Mouse (Mus musculus) olfactory bulb, adult 2 months (tissue): Measurements from ENCODE around the gene Gm4737.

Source experiments
- CTCF ChIP-seq: fragments of 200-500 bp; IDR thresholded peaks from 2 replicates; pipeline ENCODE4 v1.5.1; 2012; ENCODE audit warnings: low read depth, mild to moderate bottlenecking, low read length, moderate library complexity; ENCODE audit not compliant: insufficient read depth
- POLR2A ChIP-seq: fragments of 200-500 bp; IDR thresholded peaks from 2 replicates; pipeline ENCODE4 v1.6.1; 2012; ENCODE audit warnings: mild to moderate bottlenecking, low read depth, low read length, moderate library complexity; ENCODE audit not compliant: insufficient read depth

DNA sequence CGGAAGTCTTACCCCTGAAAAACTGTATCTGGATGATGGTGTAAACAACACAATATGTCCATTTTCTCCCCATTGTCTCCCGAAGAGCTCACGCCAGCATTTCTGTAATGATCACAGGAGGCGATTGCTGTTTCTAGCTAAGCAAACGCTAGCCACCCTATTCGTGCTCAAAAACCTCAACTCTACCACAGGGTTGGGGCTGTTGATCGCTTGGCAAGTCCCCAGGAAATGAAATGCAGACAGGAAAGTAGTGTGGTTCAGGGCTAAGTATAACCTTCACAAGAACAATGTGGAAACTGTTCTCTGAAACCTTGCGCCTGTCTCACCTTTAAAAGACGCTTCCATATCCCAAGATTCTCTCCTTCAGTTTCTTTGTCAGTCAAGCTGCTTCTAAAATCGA, 34.9 kb downstream of the Gm4737 start, which contains the start of gene Cd96:
- TF ChIP-seq CTCF: no peak
- no peak for TF ChIP-seq POLR2A
